Mouse (Mus musculus) B cell, adult 2 months (primary cell): ENCODE results near the gene Bcar3.
"Not testable (repeated sequence)": the region's sequence is repeated elsewhere in the genome, so short reads cannot be mapped to it uniquely, and the experiment has no call there.

Source experiments
- DNase-seq, 2 experiments: peaks; one replicate each; pipeline ENCODE4 v3.0.0; 2022

Bcar3 gene

GRCm38 (mm10) chr3:122293954-122294850, at the start of gene Bcar3:
Gene Bcar3, plus strand, starts transcription at chr3:122294136.
- peak; percentile 87 for DNase-seq

GRCm38 (mm10) chr3:122244759-122245158, 49.2 kb upstream of the Bcar3 start:
- DNase-seq, result no peak

- peak; percentile 92 to 95 for DNase-seq
Measured at GRCm38 (mm10) chr3:122245215-122245877, 48.6 kb upstream of the Bcar3 start, which contains the start of gene Gclm. Gene Gclm, plus strand, starts transcription at chr3:122245557.

- peak; percentile 53 to 64 for DNase-seq
Measured at GRCm38 (mm10) chr3:122245878-122246332, 48.0 kb upstream of the Bcar3 start.

GRCm38 (mm10) chr3:122246406-122246805, 47.5 kb upstream of the Bcar3 start:
- peak in 1 of 2 experiments; percentile 8 for DNase-seq

GRCm38 (mm10) chr3:122246986-122247767, 46.8 kb upstream of the Bcar3 start:
- DNase-seq, result no peak

GRCm38 (mm10) chr3:122247768-122248100, 46.2 kb upstream of the Bcar3 start:
- no peak for DNase-seq

GRCm38 (mm10) chr3:122252466-122253253, 41.3 kb upstream of the Bcar3 start:
- DNase-seq, result no peak

GRCm38 (mm10) chr3:122254050-122254449, 39.9 kb upstream of the Bcar3 start:
- DNase-seq, result not testable (repeated sequence)

- DNase-seq, result peak; percentile 27 to 33
Measured at GRCm38 (mm10) chr3:122269986-122270385, 23.9 kb upstream of the Bcar3 start.

GRCm38 (mm10) chr3:122272565-122272964, 21.4 kb upstream of the Bcar3 start:
- not testable (repeated sequence) for DNase-seq

- DNase-seq, result peak in 1 of 2 experiments; percentile 21
Measured at GRCm38 (mm10) chr3:122273407-122274240, 20.3 kb upstream of the Bcar3 start.

GRCm38 (mm10) chr3:122274241-122275024, 19.5 kb upstream of the Bcar3 start, which contains the start of gene Dnttip2:
Gene Dnttip2, plus strand, starts transcription at chr3:122274388.
- peak; percentile 87 for DNase-seq

GRCm38 (mm10) chr3:122275111-122275510, 18.8 kb upstream of the Bcar3 start:
- no peak for DNase-seq

- no peak for DNase-seq
Measured at GRCm38 (mm10) chr3:122287195-122287594, 6.7 kb upstream of the Bcar3 start.

- no peak for DNase-seq
Measured at GRCm38 (mm10) chr3:122288613-122289195, 5.2 kb upstream of the Bcar3 start.

GRCm38 (mm10) chr3:122289344-122289743, 4.6 kb upstream of the Bcar3 start:
- not testable (repeated sequence) for DNase-seq

GRCm38 (mm10) chr3:122290696-122291095, 3.2 kb upstream of the Bcar3 start:
- no peak for DNase-seq

GRCm38 (mm10) chr3:122291828-122292227, 2.1 kb upstream of the Bcar3 start:
- DNase-seq, result no peak
